Mouse (Mus musculus): ENCODE measurements around the gene Tcirg1. TPM values are rescaled to one million over a fixed set of nuclear protein-coding genes. Genes with fewer than 3 reads are reported as not detected.

The Tcirg1 gene
- total RNA-seq, 2 experiments from 2014 or later, result 8.0 to 9.2 TPM

GRCm38 (mm10) chr19:3927989-3928388, 21.1 kb upstream of the Tcirg1 start:
- peak in 1 of 2 experiments; percentile 50 for DNase-seq

GRCm38 (mm10) chr19:3926685-3927084, 19.8 kb upstream of the Tcirg1 start:
- no peak for DNase-seq

GRCm38 (mm10) chr19:3926279-3926678, 19.3 kb upstream of the Tcirg1 start:
- no peak for DNase-seq

GRCm38 (mm10) chr19:3925859-3926258, 18.9 kb upstream of the Tcirg1 start:
- DNase-seq, result no peak

- no peak for DNase-seq
Measured at GRCm38 (mm10) chr19:3924868-3925267, 17.9 kb upstream of the Tcirg1 start.

- no peak for DNase-seq
Measured at GRCm38 (mm10) chr19:3924190-3924589, 17.3 kb upstream of the Tcirg1 start.

GRCm38 (mm10) chr19:3923586-3923985, 16.7 kb upstream of the Tcirg1 start:
- DNase-seq, result peak; percentile 60 to 78

GRCm38 (mm10) chr19:3922661-3923371, 15.9 kb upstream of the Tcirg1 start:
- DNase-seq, result peak in 1 of 2 experiments; percentile 45

GRCm38 (mm10) chr19:3919928-3920327, 13.0 kb upstream of the Tcirg1 start:
- no peak for DNase-seq

GRCm38 (mm10) chr19:3916727-3917126, 9.8 kb upstream of the Tcirg1 start:
- DNase-seq, result no peak

GRCm38 (mm10) chr19:3914535-3914934, 7.6 kb upstream of the Tcirg1 start:
- peak in 1 of 2 experiments; percentile 60 for DNase-seq

GRCm38 (mm10) chr19:3913692-3914091, 6.8 kb upstream of the Tcirg1 start:
- no peak for DNase-seq

- DNase-seq, result peak; percentile 95 to 99
Measured at GRCm38 (mm10) chr19:3912337-3913204, 5.6 kb upstream of the Tcirg1 start, which contains the start of gene Ndufs8. TSS of gene Ndufs8 (minus strand) at chr19:3912774.

- no peak for DNase-seq
Measured at GRCm38 (mm10) chr19:3910206-3910605, 3.3 kb upstream of the Tcirg1 start.

- DNase-seq, result peak in 1 of 2 experiments; percentile 50
Measured at GRCm38 (mm10) chr19:3907876-3908660, 1.1 kb upstream of the Tcirg1 start.

GRCm38 (mm10) chr19:3906326-3906725, 607 bp downstream of the Tcirg1 start:
- DNase-seq, result no peak

- peak; percentile 69 to 80 for DNase-seq
Measured at GRCm38 (mm10) chr19:3905261-3905969, 1.5 kb downstream of the Tcirg1 start.

GRCm38 (mm10) chr19:3904363-3904675, 2.6 kb downstream of the Tcirg1 start:
- DNase-seq, result no peak

- no peak for DNase-seq
Measured at GRCm38 (mm10) chr19:3903648-3904362, 3.1 kb downstream of the Tcirg1 start.

GRCm38 (mm10) chr19:3902966-3903365, 4.0 kb downstream of the Tcirg1 start:
- DNase-seq, result no peak

GRCm38 (mm10) chr19:3899618-3900017, 7.3 kb downstream of the Tcirg1 start:
- DNase-seq, result no peak
